Mouse (Mus musculus) heart, adult 2 months (tissue): Measurements from ENCODE around the gene Cacna2d1.

Source experiments
- CTCF ChIP-seq: fragments of 200-600 bp; IDR thresholded peaks from 2 replicates; pipeline ENCODE4 v1.8.1; 2022; ENCODE audit warnings: antibody characterized with exemption, mild to moderate bottlenecking, moderate library complexity
- POLR2A ChIP-seq: fragments of 200-500 bp; IDR thresholded peaks from 2 replicates; pipeline ENCODE4 v1.6.1; 2011; ENCODE audit warnings: mild to moderate bottlenecking, low read depth, low read length, control low read depth; ENCODE audit not compliant: insufficient read depth

DNA sequence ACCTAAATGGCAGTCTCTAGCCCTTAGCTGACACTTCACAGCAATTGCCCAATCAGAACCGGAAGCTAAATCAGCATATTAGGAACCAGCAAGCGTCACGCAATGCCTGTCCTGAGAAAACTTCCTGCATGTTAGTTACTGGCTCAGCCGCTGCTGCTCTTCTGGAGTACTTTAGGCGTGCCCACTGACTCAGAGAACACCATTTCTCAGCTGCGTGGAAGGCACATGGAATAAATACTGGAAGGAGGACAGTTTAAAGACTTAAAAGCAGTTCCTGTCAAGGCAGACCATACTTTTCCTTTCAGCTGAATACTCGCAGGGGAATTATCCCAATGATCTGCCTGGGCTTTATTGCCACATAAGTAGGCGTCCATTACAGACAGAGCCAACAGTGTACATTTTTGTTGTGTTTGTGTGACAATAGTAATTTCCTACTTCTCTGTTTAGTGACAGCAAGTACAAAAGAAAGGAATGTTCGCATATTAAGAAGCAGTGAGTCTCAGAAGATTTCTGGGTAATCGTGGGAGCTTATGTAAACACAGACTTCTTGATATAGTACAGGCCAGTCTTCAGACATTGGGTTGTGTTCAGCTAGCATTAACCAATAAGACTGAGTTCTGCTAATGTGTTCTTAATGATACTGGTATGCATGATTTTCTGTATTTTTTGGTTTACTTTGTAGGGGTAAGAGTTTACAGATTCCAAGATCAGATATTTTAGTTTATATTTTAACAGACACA lies 113.1 kb downstream of the Cacna2d1 start:
- TF ChIP-seq POLR2A, result no peak
- TF ChIP-seq CTCF, result no peak
